Mouse (Mus musculus) erythroblast, embryonic 14.5 days (primary cell): ENCODE measurements around the gene Lrp2. TPM values are rescaled to one million over a fixed set of nuclear protein-coding genes. Genes with fewer than 3 reads are reported as not detected.

ENCODE experiments used
- H3K27me3 ChIP-seq: 2 replicates; pipeline ENCODE4 v1.6.1; 2012; ENCODE audit warnings: inconsistent platforms; ENCODE audit not compliant: control insufficient read depth
- H3K36me3 ChIP-seq: 2 replicates; pipeline ENCODE4 v1.6.1; 2012; ENCODE audit warnings: mild to moderate bottlenecking, inconsistent platforms; ENCODE audit not compliant: control insufficient read depth
- H3K4me1 ChIP-seq: 2 replicates; pipeline ENCODE4 v1.6.1; 2012; ENCODE audit warnings: inconsistent platforms; ENCODE audit not compliant: control insufficient read depth
- H3K4me3 ChIP-seq: replicated peaks from 2 replicates; pipeline ENCODE3; 2012; ENCODE audit warnings: moderate library complexity, mild to moderate bottlenecking, inconsistent platforms
- H3K9me3 ChIP-seq: 2 replicates; pipeline ENCODE4 v1.6.1; 2012; ENCODE audit warnings: low read length, inconsistent platforms, mixed read lengths; ENCODE audit not compliant: control insufficient read depth
- GATA1 ChIP-seq: IDR thresholded peaks from 2 replicates; pipeline ENCODE4 v1.6.1; 2012; ENCODE audit warnings: low read length, inconsistent platforms, mixed read lengths
- TAL1 ChIP-seq: IDR thresholded peaks from 3 replicates; pipeline ENCODE4 v1.6.1; 2012; ENCODE audit warnings: low read length, inconsistent platforms, mixed read lengths
- polyA plus RNA-seq: library from polyadenylated mRNA; stranded (reverse); fragments of >175 nt; gene quantifications from 2 replicates; pipeline ENCODE4 v1.2.3, GENCODE M21; 2012

Lrp2 gene
- polyA plus RNA-seq, 1 experiment, result not detected

GRCm38 (mm10) chr2:69536018-69536417, 49.8 kb downstream of the Lrp2 start:
- H3K4me3 ChIP-seq, result no peak overlapping the region
- no peak for TF ChIP-seq TAL1
- TF ChIP-seq GATA1, result no peak
- H3K27me3 ChIP-seq, result no peaks in the 10 kb centered on the region
- H3K9me3 ChIP-seq, result no peaks in the 10 kb centered on the region
- H3K4me1 ChIP-seq, result no peaks in the 10 kb centered on the region
- H3K36me3 ChIP-seq, result no peaks in the 10 kb centered on the region

GRCm38 (mm10) chr2:69531528-69532055, 54.3 kb downstream of the Lrp2 start:
- Histone ChIP-seq H3K27me3 (no peaks in the 10 kb centered on the region), H3K9me3 (no peaks in the 10 kb centered on the region), H3K36me3 (no peaks in the 10 kb centered on the region), H3K4me1 (no peaks in the 10 kb centered on the region), H3K4me3 (no peak overlapping the region)
- no peak for TF ChIP-seq GATA1
- TF ChIP-seq TAL1, result no peak

GRCm38 (mm10) chr2:69530691-69531527, 55.0 kb downstream of the Lrp2 start:
- TF ChIP-seq TAL1 (no peak), GATA1 (no peak)
- H3K27me3 ChIP-seq, result no peaks in the 10 kb centered on the region
- no peak overlapping the region for H3K4me3 ChIP-seq
- H3K36me3 ChIP-seq, result no peaks in the 10 kb centered on the region
- H3K4me1 ChIP-seq, result no peaks in the 10 kb centered on the region
- H3K9me3 ChIP-seq, result no peaks in the 10 kb centered on the region

- Histone ChIP-seq H3K4me3 (no peak overlapping the region), H3K27me3 (no peaks in the 10 kb centered on the region), H3K9me3 (no peaks in the 10 kb centered on the region), H3K36me3 (no peaks in the 10 kb centered on the region), H3K4me1 (no peaks in the 10 kb centered on the region)
- TF ChIP-seq GATA1 (no peak), TAL1 (no peak)
Observed at GRCm38 (mm10) chr2:69530126-69530525, 55.7 kb downstream of the Lrp2 start.

GRCm38 (mm10) chr2:69520273-69520672, 65.6 kb downstream of the Lrp2 start:
- no peaks in the 10 kb centered on the region for H3K4me1 ChIP-seq
- TF ChIP-seq GATA1 (no peak), TAL1 (no peak)
- no peaks in the 10 kb centered on the region for H3K27me3 ChIP-seq
- no peaks in the 10 kb centered on the region for H3K36me3 ChIP-seq
- no peaks in the 10 kb centered on the region for H3K9me3 ChIP-seq
- no peak overlapping the region for H3K4me3 ChIP-seq

- H3K4me1 ChIP-seq, result no peaks in the 10 kb centered on the region
- no peaks in the 10 kb centered on the region for H3K9me3 ChIP-seq
- no peaks in the 10 kb centered on the region for H3K27me3 ChIP-seq
- no peak for TF ChIP-seq GATA1
- TF ChIP-seq TAL1, result no peak
- H3K4me3 ChIP-seq, result no peak overlapping the region
- H3K36me3 ChIP-seq, result no peaks in the 10 kb centered on the region
Observed at GRCm38 (mm10) chr2:69518307-69518706, 67.6 kb downstream of the Lrp2 start.

GRCm38 (mm10) chr2:69511766-69512165, 74.1 kb downstream of the Lrp2 start:
- no peak for TF ChIP-seq TAL1
- TF ChIP-seq GATA1, result no peak
- H3K36me3 ChIP-seq, result no peaks in the 10 kb centered on the region
- H3K4me1 ChIP-seq, result no peaks in the 10 kb centered on the region
- no peaks in the 10 kb centered on the region for H3K27me3 ChIP-seq
- H3K9me3 ChIP-seq, result no peaks in the 10 kb centered on the region
- H3K4me3 ChIP-seq, result no peak overlapping the region

- no peaks in the 10 kb centered on the region for H3K9me3 ChIP-seq
- H3K4me1 ChIP-seq, result no peaks in the 10 kb centered on the region
- no peak overlapping the region for H3K4me3 ChIP-seq
- H3K36me3 ChIP-seq, result no peaks in the 10 kb centered on the region
- no peaks in the 10 kb centered on the region for H3K27me3 ChIP-seq
- no peak for TF ChIP-seq TAL1
- TF ChIP-seq GATA1, result no peak
Observed at GRCm38 (mm10) chr2:69500357-69500756, 85.5 kb downstream of the Lrp2 start.

GRCm38 (mm10) chr2:69493130-69493529, 92.7 kb downstream of the Lrp2 start:
- H3K36me3 ChIP-seq, result no peaks in the 10 kb centered on the region
- no peak overlapping the region for H3K4me3 ChIP-seq
- no peaks in the 10 kb centered on the region for H3K9me3 ChIP-seq
- no peaks in the 10 kb centered on the region for H3K27me3 ChIP-seq
- no peaks in the 10 kb centered on the region for H3K4me1 ChIP-seq
- TF ChIP-seq TAL1 (no peak), GATA1 (no peak)

- H3K27me3 ChIP-seq, result no peaks in the 10 kb centered on the region
- no peaks in the 10 kb centered on the region for H3K36me3 ChIP-seq
- H3K4me1 ChIP-seq, result no peaks in the 10 kb centered on the region
- TF ChIP-seq TAL1 (no peak), GATA1 (no peak)
- H3K4me3 ChIP-seq, result no peak overlapping the region
- no peaks in the 10 kb centered on the region for H3K9me3 ChIP-seq
Observed at GRCm38 (mm10) chr2:69480965-69481364, 104.9 kb downstream of the Lrp2 start.
